Mouse (Mus musculus): Measurements from ENCODE around the gene Ddx52.

Ddx52 gene

GRCm38 (mm10) chr11:83941950-83942840 is at the start of gene Ddx52:
Gene Ddx52, plus strand, starts transcription at chr11:83942062.
- DNase-seq (ENCODE audit: low spot score in 2 of 2): peak; percentile 83 to 90

- no peak for DNase-seq (ENCODE audit: low spot score in 2 of 2)
Observed at GRCm38 (mm10) chr11:83893325-83893724, 48.5 kb upstream of the Ddx52 start.

GRCm38 (mm10) chr11:83896430-83897410 is 45.1 kb upstream of the Ddx52 start:
- DNase-seq (ENCODE audit: low spot score in 2 of 2): no peak

GRCm38 (mm10) chr11:83897569-83897968 is 44.3 kb upstream of the Ddx52 start:
- DNase-seq (ENCODE audit: low spot score in 2 of 2): no peak

- no peak for DNase-seq (ENCODE audit: low spot score in 2 of 2)
Observed at GRCm38 (mm10) chr11:83902812-83903211, 39.0 kb upstream of the Ddx52 start.

DNA sequence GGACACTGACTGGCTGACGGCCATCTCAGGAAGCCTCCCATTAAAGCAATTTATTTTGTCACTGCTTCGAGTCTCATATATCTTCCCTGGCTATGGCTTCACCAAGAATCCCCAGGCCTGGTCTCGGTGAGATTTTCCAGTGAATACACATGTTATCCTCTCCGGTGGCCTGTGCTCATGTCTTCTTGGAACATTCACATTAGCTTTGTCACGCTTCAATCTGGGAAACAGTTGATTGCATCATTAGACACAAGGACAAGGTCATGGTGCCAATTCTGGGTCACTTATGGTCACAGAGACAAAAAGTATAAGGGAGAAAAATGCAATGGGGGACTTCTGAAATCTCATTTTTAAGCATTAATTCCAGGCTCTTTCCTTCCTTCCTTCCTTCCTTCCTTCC is 36.1 kb upstream of the Ddx52 start:
- DNase-seq (ENCODE audit: low spot score in 2 of 2): no peak

- DNase-seq (ENCODE audit: low spot score in 2 of 2): no peak
Observed at GRCm38 (mm10) chr11:83908376-83908775, 33.5 kb upstream of the Ddx52 start.

GRCm38 (mm10) chr11:83913824-83914311 is 28.0 kb upstream of the Ddx52 start:
- DNase-seq (ENCODE audit: low spot score in 2 of 2): no peak

DNA sequence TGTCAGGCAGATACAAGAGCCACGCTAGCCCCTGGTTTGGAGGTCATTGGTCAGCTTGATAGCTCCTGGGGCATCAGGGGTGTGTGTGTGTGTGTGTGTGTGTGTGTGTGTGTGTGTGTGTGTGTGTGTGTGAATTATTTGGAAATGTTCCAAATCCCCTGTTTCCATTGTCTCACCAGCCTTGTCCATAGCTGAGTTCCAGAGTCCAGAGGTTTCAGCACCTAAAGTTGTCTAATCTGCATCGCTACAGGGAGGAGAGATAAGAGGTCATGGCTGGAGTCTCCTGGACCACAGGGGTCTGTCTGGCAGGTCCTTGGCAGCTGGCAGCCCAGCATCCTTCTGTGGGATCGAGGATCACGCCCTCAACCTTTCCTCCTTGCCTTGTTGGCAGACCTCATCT is 27.4 kb upstream of the Ddx52 start:
- DNase-seq (ENCODE audit: low spot score in 2 of 2): no peak

DNA sequence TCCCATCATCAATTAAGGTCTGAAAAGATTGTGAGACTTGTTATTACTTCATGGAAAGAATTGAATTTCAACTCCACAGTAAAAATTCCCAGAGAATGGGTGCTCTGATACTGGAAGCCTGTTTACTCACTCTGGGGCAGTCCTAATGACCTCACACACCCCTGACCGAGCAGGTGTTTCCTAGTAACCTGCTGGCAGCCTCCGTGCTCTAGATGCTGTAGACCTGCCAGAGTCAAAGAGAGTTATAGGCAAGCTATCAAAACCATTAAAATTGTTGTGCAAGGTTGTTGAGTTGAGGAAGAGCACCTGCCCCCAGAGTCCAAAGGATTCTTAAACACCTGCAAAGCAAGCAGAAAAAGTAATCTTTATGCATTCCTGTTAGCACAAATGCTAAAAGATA is 19.3 kb upstream of the Ddx52 start:
- no peak for DNase-seq (ENCODE audit: low spot score in 2 of 2)

GRCm38 (mm10) chr11:83927097-83927496 is 14.8 kb upstream of the Ddx52 start:
- DNase-seq (ENCODE audit: low spot score in 2 of 2): peak in 1 of 2 experiments; percentile 16

- no peak for DNase-seq (ENCODE audit: low spot score in 2 of 2)
Observed at GRCm38 (mm10) chr11:83932506-83933106, 9.3 kb upstream of the Ddx52 start.

GRCm38 (mm10) chr11:83933376-83933775 is 8.5 kb upstream of the Ddx52 start:
- DNase-seq (ENCODE audit: low spot score in 2 of 2): no peak

DNA sequence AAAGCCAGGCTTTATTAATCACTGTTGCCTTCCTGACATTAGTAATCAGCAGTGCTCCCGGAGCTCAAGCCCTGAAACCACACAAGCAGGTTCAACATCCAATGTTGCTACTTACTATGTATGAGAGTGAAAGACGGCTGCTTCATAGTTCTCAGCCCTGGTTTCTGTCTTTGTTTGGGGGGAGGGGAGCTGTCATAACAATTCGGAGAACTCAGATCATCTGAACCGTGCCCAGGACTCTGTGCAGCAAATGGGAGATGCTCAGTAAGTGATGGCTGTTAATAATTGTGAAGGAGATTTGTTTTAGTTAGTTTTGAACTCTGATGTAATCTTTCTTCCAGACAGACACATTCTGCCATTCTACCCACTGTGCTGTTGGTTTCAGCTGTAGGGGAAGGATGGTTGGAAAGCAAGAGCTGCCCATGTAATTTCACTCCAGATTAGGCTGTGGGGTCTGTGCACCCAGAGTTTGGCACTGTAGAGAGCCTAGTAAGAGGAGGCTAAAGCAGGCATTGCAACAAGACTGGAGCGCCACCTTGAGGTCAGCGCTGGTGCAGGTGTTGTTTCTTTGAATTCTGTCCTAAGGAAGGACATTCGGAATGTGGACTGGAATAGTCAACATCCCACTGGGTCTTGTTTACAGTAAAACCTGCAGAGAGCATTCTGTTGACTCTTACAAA is 5.7 kb upstream of the Ddx52 start:
- peak; percentile 47 to 85 for DNase-seq (ENCODE audit: low spot score in 2 of 2)

GRCm38 (mm10) chr11:83938556-83938955 is 3.3 kb upstream of the Ddx52 start:
- no peak for DNase-seq (ENCODE audit: low spot score in 2 of 2)

DNA sequence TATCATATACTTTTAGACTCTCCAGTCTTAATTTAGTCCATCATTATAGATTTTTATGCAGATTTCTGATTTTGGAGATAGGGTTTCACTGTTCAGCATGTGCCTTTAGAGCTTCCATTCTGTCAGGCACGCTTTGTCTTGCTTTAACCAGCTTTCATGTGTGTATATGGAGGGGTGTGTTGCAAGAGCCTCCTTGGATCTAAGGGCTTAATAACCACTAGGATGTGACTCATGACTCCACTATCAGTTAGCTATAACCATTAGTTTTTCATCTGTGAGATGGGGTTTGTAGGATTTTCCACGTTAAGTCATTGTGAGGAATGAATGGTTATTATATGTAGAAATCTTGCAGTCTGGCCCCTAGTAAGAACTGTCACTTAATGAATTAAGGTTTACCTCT is 15.0 kb downstream of the Ddx52 start:
- DNase-seq (ENCODE audit: low spot score in 2 of 2): no peak

GRCm38 (mm10) chr11:83961983-83962382 is 20.1 kb downstream of the Ddx52 start:
- no peak for DNase-seq (ENCODE audit: low spot score in 2 of 2)

DNA sequence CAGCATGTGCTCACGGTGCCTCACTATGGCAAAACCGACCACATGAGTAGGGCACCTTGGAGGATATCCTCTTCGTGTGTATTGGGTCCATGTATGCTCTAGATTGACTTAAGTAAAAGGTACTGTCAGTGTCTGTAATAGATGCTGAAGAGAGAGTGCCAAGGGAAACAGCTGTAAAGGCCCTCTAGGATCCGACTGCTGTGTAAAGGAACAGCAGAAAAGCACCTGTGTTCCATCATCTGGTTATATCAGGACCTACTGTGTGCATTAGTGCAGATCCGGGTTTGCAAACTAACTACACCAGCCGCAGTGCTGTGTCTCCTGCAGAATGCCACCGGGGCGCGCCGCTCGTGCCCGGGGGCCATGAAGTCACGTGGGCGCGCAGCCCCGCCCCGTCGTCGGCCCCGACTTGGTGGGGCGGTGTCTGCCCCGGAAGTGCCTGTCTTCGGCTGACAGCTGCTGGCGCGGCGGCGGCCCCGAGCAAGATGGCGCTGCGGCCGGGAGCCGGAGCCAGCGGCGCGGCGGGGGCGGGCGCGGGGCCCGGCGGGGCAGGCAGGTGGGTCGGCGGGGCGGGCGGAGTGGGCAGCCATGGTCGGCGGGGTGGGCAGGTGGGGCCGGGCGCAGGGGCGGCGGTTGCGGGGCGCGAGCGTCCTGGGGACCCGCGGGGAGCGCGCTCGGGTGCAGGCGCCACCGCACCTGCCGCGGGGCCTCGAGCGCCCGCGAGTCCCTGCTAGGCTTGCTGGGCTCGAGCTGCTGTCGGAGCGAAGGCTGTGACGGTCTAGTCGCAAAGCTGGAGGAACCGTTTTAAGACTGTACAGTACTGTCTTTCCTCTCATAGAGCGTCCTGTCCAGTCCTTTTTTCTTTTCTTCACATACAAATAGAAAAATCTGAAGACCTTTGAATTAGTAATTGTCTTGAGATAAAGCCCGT is 22.4 kb downstream of the Ddx52 start, which contains the start of gene Synrg:
Gene Synrg (plus strand): TSS at position 438 of the 931 bp plus-strand sequence.
- peak; percentile 92 to 95 for DNase-seq (ENCODE audit: low spot score in 2 of 2)

- peak; percentile 23 to 62 for DNase-seq (ENCODE audit: low spot score in 2 of 2)
Observed at GRCm38 (mm10) chr11:83967436-83968204, 25.8 kb downstream of the Ddx52 start.

All from spleen, postnatal 4 days (tissue).